In genomic region chr11:40733339-40734174, GRCm38 (mm10) we compare ENCODE assay signal across 8 mouse cellular contexts. TPM values are rescaled to one million over a fixed set of nuclear protein-coding genes. Genes with fewer than 3 reads are reported as not detected.
DNase-seq lines count a peak whose midpoint lies in the region; ATAC-seq and TF ChIP-seq lines count a peak whose summit lies in the region.

Gene Hmmr (minus strand): TSS chr11:40733422.
Gene Nudcd2 (plus strand): TSS chr11:40733667.

- no peak for TF ChIP-seq EP300 in ES-Bruce4 (IDR thresholded peaks at IDR 0.05; ENCODE audit: insufficient read depth, low read depth, low read length)
- peak; percentile 52; the same call in 1 of the 2 replicates for TF ChIP-seq EP300 in liver, postnatal 0 days (IDR thresholded peaks at IDR 0.05; ENCODE audit: low read depth)

- peaks cover 49% of the 10 kb centered on the region for H3K36me3 ChIP-seq in ES-Bruce4 (ENCODE audit: control insufficient read depth, insufficient read depth, low read length, poor library complexity, severe bottlenecking)
- H3K36me3 ChIP-seq in forebrain, embryonic 13.5 days (ENCODE audit: poor library complexity, severe bottlenecking) = peaks cover 31% of the 10 kb centered on the region
- peaks cover 22% of the 10 kb centered on the region for H3K36me3 ChIP-seq in liver, postnatal 0 days (replicated peaks; ENCODE audit: insufficient read depth, low read length)
- H3K36me3 ChIP-seq in neural tube, embryonic 14.5 days (ENCODE audit: control insufficient read depth, insufficient read depth, low read length) = peaks cover 19% of the 10 kb centered on the region

- ATAC-seq in cerebellum, adult (ENCODE audit: insufficient number of reproducible peaks, low FRiP score, low TSS enrichment) = peak; percentile 99
- peak; percentile 99 for ATAC-seq in forebrain, embryonic 13.5 days
- peak; percentile 98 for ATAC-seq in liver, postnatal 0 days
- peak; percentile 100 for ATAC-seq in neural tube, embryonic 14.5 days (ENCODE audit: low read depth)

- no peak for TF ChIP-seq POLR2A in ES-Bruce4 (IDR thresholded peaks at IDR 0.05; ENCODE audit: insufficient read depth, low read length)

- H3K9ac ChIP-seq in ES-Bruce4 (ENCODE audit: low read depth, poor library complexity, severe bottlenecking) = peak within 1 kb of the TSS; percentile 97
- H3K9ac ChIP-seq in forebrain, embryonic 13.5 days = peak within 1 kb of the TSS; percentile 95
- H3K9ac ChIP-seq in liver, postnatal 0 days (replicated peaks) = peak within 1 kb of the TSS; percentile 91
- H3K9ac ChIP-seq in neural tube, embryonic 14.5 days (replicated peaks; ENCODE audit: low read depth, low read length) = peak within 1 kb of the TSS; percentile 90

- intact Hi-C loops in heart, postnatal 10 days (cut with DNase I) = loop anchor here (5.0 kb wide), 1 partner anchor 41 kb away; no protein-coding TSS in a partner anchor

- peaks cover 2% of the 10 kb centered on the region for H3K4me1 ChIP-seq in ES-Bruce4 (ENCODE audit: control insufficient read depth, insufficient read depth, low read length)
- H3K4me1 ChIP-seq in forebrain, embryonic 13.5 days = peaks cover 43% of the 10 kb centered on the region
- peaks cover 15% of the 10 kb centered on the region for H3K4me1 ChIP-seq in liver, postnatal 0 days (ENCODE audit: insufficient read depth)
- peaks cover 9% of the 10 kb centered on the region for H3K4me1 ChIP-seq in neural tube, embryonic 14.5 days (ENCODE audit: control insufficient read depth, insufficient read depth, low read length)

- peak within 1 kb of the TSS; percentile 86 for H3K4me2 ChIP-seq in forebrain, embryonic 13.5 days
- H3K4me2 ChIP-seq in liver, postnatal 0 days (ENCODE audit: low read depth, low read length) = peak within 1 kb of the TSS; percentile 97
- H3K4me2 ChIP-seq in neural tube, embryonic 14.5 days (ENCODE audit: low read depth, low read length) = peak within 1 kb of the TSS; percentile 83

- peak within 1 kb of the TSS; percentile 68 for H3K27ac ChIP-seq in ES-Bruce4 (ENCODE audit: insufficient read depth, low read length)
- H3K27ac ChIP-seq in forebrain, embryonic 13.5 days = peak within 1 kb of the TSS; percentile 72
- peak within 1 kb of the TSS; percentile 78 for H3K27ac ChIP-seq in liver, postnatal 0 days (ENCODE audit: low read depth)
- peak within 1 kb of the TSS; percentile 83 for H3K27ac ChIP-seq in neural tube, embryonic 14.5 days (ENCODE audit: low read depth, low read length)

- DNase-seq in heart, postnatal 10 days = peak; percentile 92 to 96
- peak; percentile 78 for DNase-seq in large intestine, adult 2 months (ENCODE audit: low read depth, low spot score)
- peak; percentile 93 for DNase-seq in liver, postnatal 0 days
- peak; percentile 91 for DNase-seq in testis, postnatal 10 days (ENCODE audit: low spot score)

- under 1% methylated on average over 52 of the region's 52 CpGs for WGBS in forebrain, embryonic 13.5 days
- WGBS in large intestine, adult 2 months = under 1% methylated on average over 52 of the region's 52 CpGs
- under 1% methylated on average over 52 of the region's 52 CpGs for WGBS in liver, postnatal 0 days (ENCODE audit: insufficient replicate concordance)
- WGBS in neural tube, embryonic 14.5 days = under 1% methylated on average over 52 of the region's 52 CpGs

- H3K9me3 ChIP-seq in ES-Bruce4 (replicated peaks; ENCODE audit: control insufficient read depth, insufficient read depth, low read length, poor library complexity, severe bottlenecking) = no peaks in the 10 kb centered on the region
- H3K9me3 ChIP-seq in forebrain, embryonic 13.5 days (replicated peaks) = no peaks in the 10 kb centered on the region
- H3K9me3 ChIP-seq in liver, postnatal 0 days (ENCODE audit: low read length) = no peaks in the 10 kb centered on the region
- no peaks in the 10 kb centered on the region for H3K9me3 ChIP-seq in neural tube, embryonic 14.5 days (ENCODE audit: control insufficient read depth, low read length)

- no peaks in the 10 kb centered on the region for H3K27me3 ChIP-seq in ES-Bruce4 (ENCODE audit: control insufficient read depth, insufficient read depth, low read length, poor library complexity, severe bottlenecking)
- H3K27me3 ChIP-seq in forebrain, embryonic 13.5 days = no peaks in the 10 kb centered on the region
- no peaks in the 10 kb centered on the region for H3K27me3 ChIP-seq in liver, postnatal 0 days (ENCODE audit: insufficient read depth, low read length)
- H3K27me3 ChIP-seq in neural tube, embryonic 14.5 days (ENCODE audit: control insufficient read depth, insufficient read depth, low read length) = no peaks in the 10 kb centered on the region

- TF ChIP-seq CTCF in ES-Bruce4 (IDR thresholded peaks at IDR 0.05; ENCODE audit: low read depth, low read length) = no peak
- TF ChIP-seq CTCF in liver, postnatal 0 days (IDR thresholded peaks at IDR 0.05; ENCODE audit: low read depth) = no peak

- H3K4me3 ChIP-seq in ES-Bruce4 (ENCODE audit: low read depth, low read length) = peak within 1 kb of the TSS; percentile 100
- H3K4me3 ChIP-seq in forebrain, embryonic 13.5 days = peak within 1 kb of the TSS; percentile 93
- H3K4me3 ChIP-seq in liver, postnatal 0 days (ENCODE audit: low read depth, low read length) = peak within 1 kb of the TSS; percentile 84
- H3K4me3 ChIP-seq in neural tube, embryonic 14.5 days (ENCODE audit: low read depth, low read length) = peak within 1 kb of the TSS; percentile 74

RNA-seq across cellular contexts. Expression of gene Hmmr, which starts in this region (rescaled TPM):
- polyA plus RNA-seq in ES-Bruce4 (2011; ENCODE audit: insufficient read depth, insufficient read length, low read depth, missing spikeins) = 166 and 182 TPM in 2 replicates
- 43.0 and 43.1 TPM in 2 replicates for polyA plus RNA-seq in forebrain, embryonic 13.5 days (2015; fragmentation: Nextera tagmentation; extraction: Ambion mirVana)
- 10 to 100 TPM; 10.1 to 10.7 TPM for total RNA-seq in heart, postnatal 10 days (2021)
- polyA plus RNA-seq in large intestine, adult 2 months (2012; rRNA removed) = 6.4 and 6.9 TPM in 2 replicates
- 16.5 and 21.8 TPM in 2 replicates for polyA plus RNA-seq in liver, postnatal 0 days (2015; fragmentation: Nextera tagmentation; extraction: Ambion mirVana)
- 2.8 and 5.3 TPM in 2 replicates for polyA plus RNA-seq in neural tube, embryonic 14.5 days (2014; fragmentation: Nextera tagmentation; extraction: Ambion mirVana)

RNA-seq across cellular contexts. Expression of gene Nudcd2, which starts in this region (rescaled TPM):
- 194 and 199 TPM in 2 replicates for polyA plus RNA-seq in ES-Bruce4 (2011; ENCODE audit: insufficient read depth, insufficient read length, low read depth, missing spikeins)
- polyA plus RNA-seq in forebrain, embryonic 13.5 days (2015; fragmentation: Nextera tagmentation; extraction: Ambion mirVana) = 136 and 145 TPM in 2 replicates
- 10 to 100 TPM; 22.1 to 22.6 TPM for total RNA-seq in heart, postnatal 10 days (2021)
- polyA plus RNA-seq in large intestine, adult 2 months (2012; rRNA removed) = 10.1 and 11.6 TPM in 2 replicates
- polyA plus RNA-seq in liver, postnatal 0 days (2015; fragmentation: Nextera tagmentation; extraction: Ambion mirVana) = 68.6 and 70.1 TPM in 2 replicates
- polyA plus RNA-seq in neural tube, embryonic 14.5 days (2014; fragmentation: Nextera tagmentation; extraction: Ambion mirVana) = 52.3 and 61.8 TPM in 2 replicates

Comparison
In these comparisons a context has a peak if more than half of its experiments do, and no peak if none do; other contexts are left out.
1. Peak in every context shown above with its lines: DNase-seq, ATAC-seq, H3K4me3 ChIP-seq and H3K27ac ChIP-seq.